Mouse (Mus musculus): ENCODE measurements around the gene Olfr1054. TPM values are rescaled to one million over a fixed set of nuclear protein-coding genes. Genes with fewer than 3 reads are reported as not detected.

Gene Olfr1054
- polyA plus RNA-seq, 2 experiments: not detected

DNA sequence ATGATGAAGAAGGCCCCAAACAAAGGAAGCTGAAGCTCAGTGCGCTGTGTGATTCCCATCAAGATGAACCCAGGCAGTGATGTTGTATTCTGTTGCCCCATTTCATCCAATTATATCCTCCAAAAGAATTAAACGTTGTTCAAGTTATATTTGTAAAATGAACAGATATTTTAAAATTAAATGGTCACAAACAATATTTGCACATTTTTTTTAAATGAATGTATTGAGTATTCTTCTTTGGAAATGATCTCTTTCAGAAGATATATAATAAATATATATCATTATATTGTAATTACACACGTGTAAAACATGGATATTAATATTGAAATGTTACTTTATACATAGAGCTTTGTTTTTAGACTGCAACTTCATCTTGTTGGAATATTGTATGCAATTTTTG, 20.0 kb downstream of the Olfr1054 start, which contains the start of gene Olfr1053:
Gene Olfr1053 (minus strand): TSS at position 101 of the 400 bp plus-strand sequence.
- ATAC-seq (ENCODE audit: low FRiP score, low read depth): no peak
- Histone ChIP-seq H3K36me3 (ENCODE audit: control insufficient read depth, insufficient read depth, low read length) (no peaks in the 10 kb centered on the region), H3K9me3 (ENCODE audit: control insufficient read depth, low read length) (no peaks in the 10 kb centered on the region), H3K27me3 (ENCODE audit: control insufficient read depth, insufficient read depth, low read length) (no peaks in the 10 kb centered on the region), H3K27ac (replicated peaks; ENCODE audit: low read depth, low read length) (no peak within 1 kb of the TSS), H3K9ac (ENCODE audit: low read depth, low read length, severe bottlenecking) (no peak within 1 kb of the TSS), H3K4me1 (ENCODE audit: control insufficient read depth, insufficient read depth, low read length) (no peaks in the 10 kb centered on the region), H3K4me3 (replicated peaks; ENCODE audit: low read length) (no peak within 1 kb of the TSS), H3K4me2 (replicated peaks; ENCODE audit: low read depth, low read length, severe bottlenecking) (no peak within 1 kb of the TSS)
- no peak for TF ChIP-seq POLR2A (IDR thresholded peaks at IDR 0.05; ENCODE audit: borderline replicate concordance, extremely low read depth, insufficient read depth, insufficient read length)
- 68% methylated on average over 3 of the region's 3 CpGs for WGBS
- no peak for DNase-seq (ENCODE audit: low spot score)

DNA sequence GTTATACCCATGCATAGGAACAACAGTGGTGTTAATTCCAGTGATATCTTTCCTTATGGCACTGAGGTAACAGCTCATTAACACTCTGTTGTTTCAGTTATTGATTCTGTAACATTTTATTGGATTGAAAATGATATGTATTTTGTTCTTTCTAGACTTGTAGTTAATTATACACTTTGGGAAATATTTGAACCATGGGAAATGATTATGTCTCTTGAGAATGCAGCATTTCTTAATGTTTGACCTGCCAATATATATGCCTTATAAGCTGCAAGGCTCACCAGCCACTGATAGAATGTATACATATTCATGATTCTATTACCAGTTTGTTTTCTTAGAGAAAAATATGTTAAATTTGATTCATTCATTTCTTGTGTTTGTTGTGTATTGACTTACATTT, 43.1 kb downstream of the Olfr1054 start, which contains the start of gene Olfr1052:
Gene Olfr1052 (plus strand): TSS at position 301 of the 400 bp plus-strand sequence.
- no peak for ATAC-seq (ENCODE audit: low FRiP score, low read depth)
- TF ChIP-seq POLR2A (IDR thresholded peaks at IDR 0.05; ENCODE audit: borderline replicate concordance, extremely low read depth, insufficient read depth, insufficient read length): no peak
- H3K27ac ChIP-seq (replicated peaks; ENCODE audit: low read depth, low read length): no peak within 1 kb of the TSS

More for the DNA sequence above, 43.1 kb downstream of the Olfr1054 start, which contains the start of gene Olfr1052:
- Histone ChIP-seq H3K4me2 (replicated peaks; ENCODE audit: low read depth, low read length, severe bottlenecking) (no peak within 1 kb of the TSS), H3K4me1 (ENCODE audit: control insufficient read depth, insufficient read depth, low read length) (no peaks in the 10 kb centered on the region), H3K9ac (ENCODE audit: low read depth, low read length, severe bottlenecking) (no peak within 1 kb of the TSS), H3K36me3 (ENCODE audit: control insufficient read depth, insufficient read depth, low read length) (no peaks in the 10 kb centered on the region), H3K4me3 (replicated peaks; ENCODE audit: low read length) (no peak within 1 kb of the TSS), H3K9me3 (ENCODE audit: control insufficient read depth, low read length) (no peaks in the 10 kb centered on the region), H3K27me3 (ENCODE audit: control insufficient read depth, insufficient read depth, low read length) (no peaks in the 10 kb centered on the region)
- DNase-seq (ENCODE audit: low spot score): no peak

Other genes starting within 250 kb of the Olfr1054 start
- not detected in 2 replicates for gene Olfr1037, start 248.0 kb downstream of the Olfr1054 start, polyA plus RNA-seq (2012; rRNA removed)
- gene Olfr1037, start 248.0 kb downstream of the Olfr1054 start, polyA plus RNA-seq (2014; fragmentation: Nextera tagmentation; extraction: Ambion mirVana): not detected in 2 replicates
- gene Olfr1039, start 199.5 kb downstream of the Olfr1054 start, polyA plus RNA-seq (2012; rRNA removed): not detected in 2 replicates
- gene Olfr1039, start 199.5 kb downstream of the Olfr1054 start, polyA plus RNA-seq (2014; fragmentation: Nextera tagmentation; extraction: Ambion mirVana): not detected in 2 replicates
- gene Olfr1040, start 188.7 kb downstream of the Olfr1054 start, polyA plus RNA-seq (2012; rRNA removed): not detected in 2 replicates
- not detected in 2 replicates for gene Olfr1040, start 188.7 kb downstream of the Olfr1054 start, polyA plus RNA-seq (2014; fragmentation: Nextera tagmentation; extraction: Ambion mirVana)
- gene Olfr1042, start 173.6 kb downstream of the Olfr1054 start, polyA plus RNA-seq (2012; rRNA removed): not detected in 2 replicates
- gene Olfr1042, start 173.6 kb downstream of the Olfr1054 start, polyA plus RNA-seq (2014; fragmentation: Nextera tagmentation; extraction: Ambion mirVana): not detected in 2 replicates
- not detected in 2 replicates for gene Olfr1043, start 167.9 kb downstream of the Olfr1054 start, polyA plus RNA-seq (2012; rRNA removed)
- not detected in 2 replicates for gene Olfr1043, start 167.9 kb downstream of the Olfr1054 start, polyA plus RNA-seq (2014; fragmentation: Nextera tagmentation; extraction: Ambion mirVana)
- not detected in 2 replicates for gene Olfr1044, start 157.6 kb downstream of the Olfr1054 start, polyA plus RNA-seq (2012; rRNA removed)
- gene Olfr1044, start 157.6 kb downstream of the Olfr1054 start, polyA plus RNA-seq (2014; fragmentation: Nextera tagmentation; extraction: Ambion mirVana): not detected in 2 replicates
- gene Olfr52, start 149.8 kb downstream of the Olfr1054 start, polyA plus RNA-seq (2012; rRNA removed): not detected in 2 replicates
- not detected in 2 replicates for gene Olfr52, start 149.8 kb downstream of the Olfr1054 start, polyA plus RNA-seq (2014; fragmentation: Nextera tagmentation; extraction: Ambion mirVana)
- gene Olfr1045, start 132.4 kb downstream of the Olfr1054 start, polyA plus RNA-seq (2012; rRNA removed): not detected in 2 replicates
- gene Olfr1045, start 132.4 kb downstream of the Olfr1054 start, polyA plus RNA-seq (2014; fragmentation: Nextera tagmentation; extraction: Ambion mirVana): not detected in 2 replicates
- not detected in 2 replicates for gene Olfr1046, start 116.1 kb downstream of the Olfr1054 start, polyA plus RNA-seq (2012; rRNA removed)
- gene Olfr1046, start 116.1 kb downstream of the Olfr1054 start, polyA plus RNA-seq (2014; fragmentation: Nextera tagmentation; extraction: Ambion mirVana): not detected in 2 replicates
- not detected in 2 replicates for gene Olfr1047, start 104.0 kb downstream of the Olfr1054 start, polyA plus RNA-seq (2012; rRNA removed)
- gene Olfr1047, start 104.0 kb downstream of the Olfr1054 start, polyA plus RNA-seq (2014; fragmentation: Nextera tagmentation; extraction: Ambion mirVana): not detected in 2 replicates
- gene Olfr1048, start 95.1 kb downstream of the Olfr1054 start, polyA plus RNA-seq (2012; rRNA removed): not detected in 2 replicates
- not detected in 2 replicates for gene Olfr1048, start 95.1 kb downstream of the Olfr1054 start, polyA plus RNA-seq (2014; fragmentation: Nextera tagmentation; extraction: Ambion mirVana)
- not detected in 2 replicates for gene Olfr1049, start 77.1 kb downstream of the Olfr1054 start, polyA plus RNA-seq (2012; rRNA removed)
- gene Olfr1049, start 77.1 kb downstream of the Olfr1054 start, polyA plus RNA-seq (2014; fragmentation: Nextera tagmentation; extraction: Ambion mirVana): not detected in 2 replicates
- gene Olfr1051, start 56.3 kb downstream of the Olfr1054 start, polyA plus RNA-seq (2012; rRNA removed): not detected in 2 replicates
- gene Olfr1051, start 56.3 kb downstream of the Olfr1054 start, polyA plus RNA-seq (2014; fragmentation: Nextera tagmentation; extraction: Ambion mirVana): not detected in 2 replicates
- gene Olfr1052, start 43.0 kb downstream of the Olfr1054 start, polyA plus RNA-seq (2012; rRNA removed): not detected in 2 replicates
- gene Olfr1052, start 43.0 kb downstream of the Olfr1054 start, polyA plus RNA-seq (2014; fragmentation: Nextera tagmentation; extraction: Ambion mirVana): not detected in 2 replicates
- gene Olfr1053, start 20.1 kb downstream of the Olfr1054 start, polyA plus RNA-seq (2012; rRNA removed): not detected in 2 replicates
- not detected in 2 replicates for gene Olfr1053, start 20.1 kb downstream of the Olfr1054 start, polyA plus RNA-seq (2014; fragmentation: Nextera tagmentation; extraction: Ambion mirVana)
- not detected in 2 replicates for gene Olfr1055, start 14.9 kb upstream of the Olfr1054 start, polyA plus RNA-seq (2012; rRNA removed)
- gene Olfr1055, start 14.9 kb upstream of the Olfr1054 start, polyA plus RNA-seq (2014; fragmentation: Nextera tagmentation; extraction: Ambion mirVana): not detected in 2 replicates
- not detected in 2 replicates for gene Olfr1056, start 27.0 kb upstream of the Olfr1054 start, polyA plus RNA-seq (2012; rRNA removed)
- not detected in 2 replicates for gene Olfr1056, start 27.0 kb upstream of the Olfr1054 start, polyA plus RNA-seq (2014; fragmentation: Nextera tagmentation; extraction: Ambion mirVana)
- not detected in 2 replicates for gene Olfr1057, start 43.0 kb upstream of the Olfr1054 start, polyA plus RNA-seq (2012; rRNA removed)
- not detected in 2 replicates for gene Olfr1057, start 43.0 kb upstream of the Olfr1054 start, polyA plus RNA-seq (2014; fragmentation: Nextera tagmentation; extraction: Ambion mirVana)
- not detected in 2 replicates for gene Olfr1058, start 53.1 kb upstream of the Olfr1054 start, polyA plus RNA-seq (2012; rRNA removed)
- gene Olfr1058, start 53.1 kb upstream of the Olfr1054 start, polyA plus RNA-seq (2014; fragmentation: Nextera tagmentation; extraction: Ambion mirVana): not detected in 2 replicates
- gene Olfr1061, start 78.6 kb upstream of the Olfr1054 start, polyA plus RNA-seq (2012; rRNA removed): not detected in 2 replicates
- gene Olfr1061, start 78.6 kb upstream of the Olfr1054 start, polyA plus RNA-seq (2014; fragmentation: Nextera tagmentation; extraction: Ambion mirVana): not detected in 2 replicates
- not detected in 2 replicates for gene Olfr1062, start 91.3 kb upstream of the Olfr1054 start, polyA plus RNA-seq (2012; rRNA removed)
- gene Olfr1062, start 91.3 kb upstream of the Olfr1054 start, polyA plus RNA-seq (2014; fragmentation: Nextera tagmentation; extraction: Ambion mirVana): not detected in 2 replicates
- not detected in 2 replicates for gene Olfr1065, start 115.2 kb upstream of the Olfr1054 start, polyA plus RNA-seq (2012; rRNA removed)
- not detected in 2 replicates for gene Olfr1065, start 115.2 kb upstream of the Olfr1054 start, polyA plus RNA-seq (2014; fragmentation: Nextera tagmentation; extraction: Ambion mirVana)
- not detected in 2 replicates for gene Olfr1066, start 120.8 kb upstream of the Olfr1054 start, polyA plus RNA-seq (2012; rRNA removed)
- gene Olfr1066, start 120.8 kb upstream of the Olfr1054 start, polyA plus RNA-seq (2014; fragmentation: Nextera tagmentation; extraction: Ambion mirVana): not detected in 2 replicates
- not detected in 2 replicates for gene Olfr228, start 152.0 kb upstream of the Olfr1054 start, polyA plus RNA-seq (2012; rRNA removed)
- not detected in 2 replicates for gene Olfr228, start 152.0 kb upstream of the Olfr1054 start, polyA plus RNA-seq (2014; fragmentation: Nextera tagmentation; extraction: Ambion mirVana)
- not detected in 2 replicates for gene Olfr1076, start 173.0 kb upstream of the Olfr1054 start, polyA plus RNA-seq (2012; rRNA removed)
- gene Olfr1076, start 173.0 kb upstream of the Olfr1054 start, polyA plus RNA-seq (2014; fragmentation: Nextera tagmentation; extraction: Ambion mirVana): not detected in 2 replicates
- gene Olfr1079, start 207.0 kb upstream of the Olfr1054 start, polyA plus RNA-seq (2012; rRNA removed): not detected in 2 replicates
- gene Olfr1079, start 207.0 kb upstream of the Olfr1054 start, polyA plus RNA-seq (2014; fragmentation: Nextera tagmentation; extraction: Ambion mirVana): not detected in 2 replicates
- not detected in 2 replicates for gene Olfr1080, start 222.8 kb upstream of the Olfr1054 start, polyA plus RNA-seq (2012; rRNA removed)
- not detected in 2 replicates for gene Olfr1080, start 222.8 kb upstream of the Olfr1054 start, polyA plus RNA-seq (2014; fragmentation: Nextera tagmentation; extraction: Ambion mirVana)